Mouse (Mus musculus) stomach, embryonic 14.5 days (tissue): ENCODE data around the gene Nr1h2. TPM values are rescaled to one million over a fixed set of nuclear protein-coding genes. Genes with fewer than 3 reads are reported as not detected.

Experiments used
- ATAC-seq: fragments of 200-750 bp; cut with Nextera tagmentation; 2 replicates; pipeline ENCODE4 v1.8.0; 2017; ENCODE audit warnings: low read depth, moderate TSS enrichment; ENCODE audit not compliant: insufficient number of reproducible peaks, insufficient read depth, low FRiP score
- H3K27ac ChIP-seq: fragments of 300-500 bp; sonication (generic); 2 replicates; pipeline ENCODE4 v1.5.1; 2014; ENCODE audit warnings: mild to moderate bottlenecking, low read length, moderate library complexity, mixed read lengths
- H3K27me3 ChIP-seq: fragments of 300-500 bp; sonication (generic); 2 replicates; pipeline ENCODE4 v1.6.1; 2014; ENCODE audit warnings: low read length, control low read depth, mixed read lengths; ENCODE audit not compliant: control insufficient read depth, insufficient read depth
- H3K36me3 ChIP-seq: fragments of 300-500 bp; sonication (generic); 2 replicates; pipeline ENCODE4 v1.6.1; 2014; ENCODE audit warnings: mild to moderate bottlenecking, control low read depth, low read length, moderate library complexity, mixed read lengths; ENCODE audit not compliant: control insufficient read depth, insufficient read depth
- H3K4me1 ChIP-seq: fragments of 300-500 bp; sonication (generic); 2 replicates; pipeline ENCODE4 v1.6.1; 2014; ENCODE audit warnings: low read length, control low read depth, mixed read lengths; ENCODE audit not compliant: control insufficient read depth, insufficient read depth
- H3K4me2 ChIP-seq: fragments of 300-500 bp; sonication (generic); replicated peaks from 2 replicates; pipeline ENCODE4 v1.6.1; 2014; ENCODE audit warnings: low read depth, low read length, control low read depth
- H3K4me3 ChIP-seq: fragments of 300-500 bp; sonication (generic); 2 replicates; pipeline ENCODE4 v1.5.1; 2014; ENCODE audit warnings: low read depth, low read length, control low read depth
- H3K9ac ChIP-seq: fragments of 300-500 bp; sonication (generic); replicated peaks from 2 replicates; pipeline ENCODE4 v1.6.1; 2014; ENCODE audit warnings: low read depth, mild to moderate bottlenecking, control low read depth, low read length, moderate library complexity, mixed read lengths
- H3K9me3 ChIP-seq: fragments of 300-500 bp; sonication (generic); 2 replicates; pipeline ENCODE4 v1.6.1; 2016; ENCODE audit warnings: low read depth, low read length, control low read depth; ENCODE audit not compliant: control insufficient read depth
- WGBS: fragments of 180-500 bp; shearing (Covaris S2); extraction: QIAGEN DNeasy Blood & Tissue Kit; methylation state at CpG from one replicate; pipeline ENCODE4 v1.1.7; 2014; 5-methylcytosine and 5-hydroxymethylcytosine counted together
- polyA plus RNA-seq: library from polyadenylated mRNA; unstranded; fragments of >200 nt; fragmentation: Nextera tagmentation; extraction: Ambion mirVana; gene quantifications from 2 replicates; pipeline ENCODE4 v1.2.1, GENCODE M21; 2014

Gene Nr1h2
- polyA plus RNA-seq, 1 experiment from 2014 or later = 66.7 TPM

DNA sequence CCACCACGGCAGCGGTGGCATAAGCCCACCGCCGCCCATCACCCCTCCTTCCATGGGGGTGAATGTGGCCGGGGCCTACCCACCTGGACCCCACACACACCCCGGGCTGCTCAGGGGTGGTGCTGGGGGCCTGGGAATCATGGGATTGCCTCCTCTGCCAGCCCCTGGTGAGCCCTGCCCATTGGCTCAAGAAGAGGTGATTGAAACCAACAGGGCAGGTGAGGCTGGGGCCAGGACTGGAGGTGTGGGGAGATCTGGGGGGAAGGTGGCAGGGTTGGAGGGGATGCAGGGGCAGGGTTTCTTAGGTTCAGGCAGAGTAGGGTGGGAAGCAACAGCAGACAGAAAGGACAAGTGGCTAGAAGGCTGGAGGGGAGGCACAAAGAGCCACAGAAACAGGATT, 42.3 kb upstream of the Nr1h2 start:
- Histone ChIP-seq H3K4me2 (no peak overlapping the region), H3K27me3 (peaks cover 25% of the 10 kb centered on the region), H3K9me3 (no peaks in the 10 kb centered on the region), H3K4me1 (peaks cover 11% of the 10 kb centered on the region), H3K9ac (no peak overlapping the region), H3K36me3 (no peaks in the 10 kb centered on the region), H3K27ac (no peak overlapping the region), H3K4me3 (no peak overlapping the region)
- ATAC-seq = no peak
- WGBS = 92% methylated on average over 6 of the region's 6 CpGs

DNA sequence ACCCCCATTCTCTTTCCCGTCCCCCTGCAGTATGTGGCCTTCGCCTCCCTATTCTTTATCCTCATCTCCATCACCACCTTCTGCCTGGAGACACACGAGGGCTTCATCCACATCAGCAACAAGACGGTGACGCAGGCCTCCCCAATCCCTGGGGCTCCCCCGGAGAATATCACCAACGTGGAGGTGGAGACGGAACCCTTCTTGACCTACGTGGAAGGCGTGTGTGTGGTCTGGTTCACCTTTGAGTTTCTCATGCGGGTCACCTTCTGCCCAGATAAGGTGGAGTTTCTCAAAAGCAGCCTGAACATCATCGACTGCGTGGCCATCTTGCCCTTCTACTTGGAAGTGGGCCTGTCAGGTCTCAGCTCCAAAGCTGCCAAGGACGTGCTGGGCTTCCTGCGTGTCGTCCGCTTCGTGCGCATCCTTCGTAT, 41.4 kb upstream of the Nr1h2 start:
- no peak overlapping the region for H3K9ac ChIP-seq
- H3K36me3 ChIP-seq = no peaks in the 10 kb centered on the region
- no peak overlapping the region for H3K4me2 ChIP-seq
- H3K27ac ChIP-seq = no peak overlapping the region
- H3K9me3 ChIP-seq = no peaks in the 10 kb centered on the region
- no peak overlapping the region for H3K4me3 ChIP-seq
- H3K27me3 ChIP-seq = peaks cover 27% of the 10 kb centered on the region
- peaks cover 12% of the 10 kb centered on the region for H3K4me1 ChIP-seq
- no peak for ATAC-seq
- 94% methylated on average over 20 of the region's 20 CpGs for WGBS

DNA sequence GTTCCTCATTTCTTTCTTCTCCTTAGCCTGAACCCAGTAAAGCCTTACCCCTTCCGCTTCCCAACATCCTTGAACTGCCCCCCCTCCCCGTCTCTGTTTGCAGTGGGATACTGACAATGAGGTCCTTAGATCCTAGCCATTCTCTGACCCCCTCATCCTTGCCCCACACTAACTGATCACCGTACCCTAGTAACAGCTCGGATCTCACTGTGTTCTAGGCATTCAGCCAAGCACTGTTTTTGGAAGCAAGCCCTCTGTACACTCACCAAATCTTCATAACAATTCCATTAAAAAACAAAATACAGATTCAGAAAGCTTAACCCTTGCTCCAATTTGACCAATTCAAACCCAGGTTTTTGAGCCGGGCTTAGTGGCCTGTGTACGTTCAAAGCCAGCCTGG, 40.5 kb upstream of the Nr1h2 start:
- Histone ChIP-seq H3K9ac (no peak overlapping the region), H3K36me3 (no peaks in the 10 kb centered on the region), H3K27me3 (peaks cover 27% of the 10 kb centered on the region), H3K9me3 (no peaks in the 10 kb centered on the region), H3K4me1 (peaks cover 12% of the 10 kb centered on the region), H3K4me3 (no peak overlapping the region), H3K4me2 (no peak overlapping the region), H3K27ac (no peak overlapping the region)
- 56% methylated on average over 6 of the region's 6 CpGs for WGBS
- ATAC-seq = no peak

DNA sequence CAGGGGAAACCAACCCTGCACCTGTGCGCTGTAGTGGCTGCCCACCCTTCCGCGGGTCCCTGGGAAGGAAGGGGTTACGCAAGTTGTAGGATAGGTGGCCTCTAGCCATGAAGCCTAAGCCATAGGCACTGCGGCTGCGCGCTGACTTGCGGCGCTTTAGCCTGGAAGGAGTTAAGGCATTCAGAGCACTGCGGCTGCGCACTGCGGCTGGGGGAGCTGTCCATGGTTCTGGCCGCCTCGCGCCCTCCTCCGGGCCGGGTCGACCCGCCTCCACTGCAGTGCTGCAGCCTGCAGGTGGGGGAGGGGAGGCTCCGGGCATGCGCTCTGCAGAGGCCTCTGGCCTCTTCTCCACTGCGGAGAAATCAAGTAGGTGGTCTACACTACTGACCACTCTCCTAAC, 40.0 kb upstream of the Nr1h2 start:
- no peaks in the 10 kb centered on the region for H3K9me3 ChIP-seq
- WGBS = under 1% methylated on average over 22 of the region's 22 CpGs
- H3K4me3 ChIP-seq = no peak overlapping the region
- H3K4me2 ChIP-seq = no peak overlapping the region; the same call in 1 of the 2 replicates
- no peak overlapping the region for H3K9ac ChIP-seq
- H3K27me3 ChIP-seq = peaks cover 27% of the 10 kb centered on the region
- H3K4me1 ChIP-seq = peaks cover 13% of the 10 kb centered on the region
- peak; percentile 24; the same call in 1 of the 2 replicates for ATAC-seq
- H3K27ac ChIP-seq = no peak overlapping the region
- no peaks in the 10 kb centered on the region for H3K36me3 ChIP-seq

DNA sequence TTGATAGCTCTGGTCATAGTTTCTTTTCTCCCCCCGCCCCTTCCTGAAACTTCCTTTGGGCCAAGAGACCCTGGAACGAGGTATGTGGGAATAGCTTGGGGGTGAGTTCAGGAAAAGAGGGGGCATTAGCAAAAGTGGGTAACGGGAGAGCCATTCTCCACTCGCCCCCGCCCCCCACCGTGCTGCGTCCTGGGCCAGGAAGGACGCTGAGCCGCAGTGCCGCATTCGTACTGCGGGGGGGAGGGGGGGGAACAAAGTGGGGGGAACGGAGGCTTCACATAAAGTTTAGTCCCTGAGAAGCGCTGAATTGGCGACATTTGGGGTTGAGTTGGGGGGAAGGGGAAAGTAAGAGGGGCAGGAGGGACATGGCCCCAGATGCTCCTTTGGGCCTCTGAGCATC, 39.3 kb upstream of the Nr1h2 start:
- H3K27ac ChIP-seq = no peak overlapping the region
- 4% methylated on average over 14 of the region's 15 CpGs for WGBS
- H3K4me1 ChIP-seq = peaks cover 19% of the 10 kb centered on the region
- H3K36me3 ChIP-seq = no peaks in the 10 kb centered on the region
- no peak overlapping the region for H3K4me2 ChIP-seq
- H3K27me3 ChIP-seq = peaks cover 32% of the 10 kb centered on the region
- no peak for ATAC-seq
- H3K9me3 ChIP-seq = no peaks in the 10 kb centered on the region
- H3K4me3 ChIP-seq = no peak overlapping the region
- H3K9ac ChIP-seq = no peak overlapping the region

DNA sequence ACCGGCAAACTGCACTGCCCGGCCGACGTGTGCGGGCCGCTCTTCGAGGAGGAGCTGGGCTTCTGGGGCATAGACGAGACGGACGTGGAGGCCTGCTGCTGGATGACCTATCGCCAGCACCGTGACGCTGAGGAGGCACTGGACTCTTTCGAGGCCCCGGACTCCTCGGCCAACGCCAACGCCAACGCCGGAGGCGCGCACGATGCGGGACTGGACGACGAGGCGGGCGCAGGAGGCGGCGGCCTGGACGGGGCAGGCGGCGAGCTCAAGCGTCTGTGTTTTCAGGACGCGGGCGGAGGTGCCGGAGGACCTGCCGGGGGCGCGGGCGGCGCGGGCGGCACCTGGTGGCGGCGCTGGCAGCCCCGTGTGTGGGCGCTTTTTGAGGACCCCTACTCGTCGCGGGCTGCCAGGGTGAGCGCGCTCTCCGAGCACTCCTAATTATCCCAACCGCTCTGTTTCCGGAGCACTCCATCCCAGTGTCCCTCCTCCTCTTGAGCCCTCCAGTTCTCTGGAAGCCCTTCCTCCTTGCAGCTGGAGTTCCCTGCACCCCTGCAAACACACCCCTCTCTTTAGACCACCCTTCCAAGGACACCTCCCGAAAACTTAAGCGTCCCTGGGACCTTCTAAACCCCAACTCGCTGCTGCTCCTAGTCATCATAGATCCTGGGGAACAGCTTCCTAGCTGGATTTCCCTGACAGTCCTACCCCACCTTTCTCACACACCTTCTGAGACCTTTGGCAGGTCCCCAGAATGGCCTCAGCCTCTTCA, 37.8 kb upstream of the Nr1h2 start:
- Histone ChIP-seq H3K27me3 (peaks cover 34% of the 10 kb centered on the region), H3K4me1 (peaks cover 21% of the 10 kb centered on the region), H3K9me3 (no peaks in the 10 kb centered on the region), H3K4me3 (peak overlapping the region; percentile 49), H3K27ac (no peak overlapping the region), H3K4me2 (peak overlapping the region; percentile 99), H3K36me3 (no peaks in the 10 kb centered on the region), H3K9ac (no peak overlapping the region; the same call in 1 of the 2 replicates)
- WGBS = under 1% methylated on average over 55 of the region's 60 CpGs
- no peak for ATAC-seq

DNA sequence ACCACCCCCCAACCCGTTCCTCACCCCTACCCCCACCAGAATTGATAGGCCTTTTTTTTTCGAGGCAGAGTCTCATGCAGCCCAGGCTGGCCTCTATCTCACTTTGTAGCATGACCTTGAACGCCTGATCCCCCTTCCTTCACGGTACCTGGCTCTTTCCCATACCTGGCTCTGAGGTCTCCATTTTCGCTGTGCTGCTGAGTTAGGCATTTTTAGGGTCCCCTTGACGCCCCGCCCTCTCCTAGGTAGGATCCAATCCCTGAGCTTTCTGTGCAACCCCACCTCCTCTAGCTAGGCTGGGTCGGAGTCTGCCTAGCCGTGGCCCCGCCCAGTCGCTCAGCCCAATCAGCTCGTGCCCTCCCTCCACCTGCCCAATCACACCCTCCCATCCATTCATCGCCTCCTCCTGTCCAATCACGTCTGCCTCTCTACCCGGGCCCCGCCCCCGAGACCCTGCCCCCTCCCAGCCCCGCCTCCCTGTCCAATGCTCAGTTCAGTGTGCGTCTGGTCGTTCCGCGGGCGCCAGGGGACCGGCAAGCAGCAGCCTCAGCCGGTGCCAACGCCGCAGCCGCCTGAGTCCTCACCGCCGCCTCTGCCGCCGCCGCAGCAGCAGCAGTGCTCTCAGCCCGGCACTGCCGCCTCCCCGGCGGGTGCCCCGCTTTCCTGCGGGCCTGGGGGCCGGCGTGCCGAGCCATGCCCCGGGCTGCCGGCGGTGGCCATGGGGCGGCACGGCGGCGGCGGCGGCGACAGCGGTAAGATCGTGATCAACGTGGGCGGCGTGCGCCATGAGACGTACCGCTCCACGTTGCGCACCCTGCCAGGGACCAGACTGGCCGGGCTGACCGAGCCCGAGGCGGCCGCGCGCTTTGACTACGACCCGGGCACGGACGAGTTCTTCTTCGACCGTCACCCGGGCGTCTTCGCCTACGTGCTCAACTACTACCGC, 36.9 kb upstream of the Nr1h2 start, which contains the start of gene Kcnc3:
Kcnc3 (plus strand) TSS at position 263 of the 946 bp plus-strand sequence.
- H3K4me3 ChIP-seq = peak within 1 kb of the TSS; percentile 49
- peak; percentile 93 for ATAC-seq
- H3K9ac ChIP-seq = no peak within 1 kb of the TSS; the same call in 1 of the 2 replicates
- no peaks in the 10 kb centered on the region for H3K9me3 ChIP-seq
- H3K27me3 ChIP-seq = peaks cover 40% of the 10 kb centered on the region
- H3K4me2 ChIP-seq = peak within 1 kb of the TSS; percentile 99
- H3K36me3 ChIP-seq = no peaks in the 10 kb centered on the region
- under 1% methylated on average over 80 of the region's 80 CpGs for WGBS
- peaks cover 22% of the 10 kb centered on the region for H3K4me1 ChIP-seq
- no peak within 1 kb of the TSS for H3K27ac ChIP-seq

DNA sequence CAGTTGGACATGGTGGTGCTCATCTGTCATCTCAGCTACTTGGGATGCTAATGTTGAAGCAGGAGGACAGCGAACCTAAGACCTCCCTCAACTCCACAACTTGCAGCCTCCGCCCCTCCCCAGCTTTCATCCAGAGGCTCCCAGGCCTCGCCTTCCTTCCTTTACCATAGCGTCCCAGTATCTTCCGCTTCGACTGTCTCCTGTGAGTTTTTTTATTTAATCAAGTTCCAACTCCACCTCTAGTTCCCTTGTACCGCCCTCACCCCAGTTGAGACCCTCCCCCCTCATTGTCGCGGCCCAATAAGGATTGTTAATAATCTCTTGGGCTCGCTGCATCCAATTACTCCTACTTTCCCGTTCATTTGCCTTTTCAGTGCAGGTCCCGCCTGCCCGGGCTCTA, 36.2 kb upstream of the Nr1h2 start:
- Histone ChIP-seq H3K4me2 (peak overlapping the region; percentile 99), H3K9me3 (no peaks in the 10 kb centered on the region), H3K4me3 (peak overlapping the region; percentile 49), H3K27me3 (peaks cover 46% of the 10 kb centered on the region), H3K4me1 (peaks cover 22% of the 10 kb centered on the region), H3K9ac (no peak overlapping the region), H3K36me3 (no peaks in the 10 kb centered on the region), H3K27ac (no peak overlapping the region)
- no peak for ATAC-seq
- WGBS = 2% methylated on average over 13 of the region's 13 CpGs
